Mouse (Mus musculus): ENCODE measurements around the gene Islr.

GRCm38 (mm10) chr9:58112866-58113278 is 91.2 kb downstream of the Islr start:
- TF ChIP-seq POLR2A (IDR thresholded peaks at IDR 0.05; ENCODE audit: borderline replicate concordance, low read depth, low read length), result no peak
- no peak for TF ChIP-seq CTCF (IDR thresholded peaks at IDR 0.05; ENCODE audit: low read depth, low read length)
